Mouse (Mus musculus): Measurements from ENCODE around the gene Ntng1. TPM values are rescaled to one million over a fixed set of nuclear protein-coding genes. Genes with fewer than 3 reads are reported as not detected.

The Ntng1 gene
- polyA plus RNA-seq, 1 experiment, result 0.02 TPM

DNA sequence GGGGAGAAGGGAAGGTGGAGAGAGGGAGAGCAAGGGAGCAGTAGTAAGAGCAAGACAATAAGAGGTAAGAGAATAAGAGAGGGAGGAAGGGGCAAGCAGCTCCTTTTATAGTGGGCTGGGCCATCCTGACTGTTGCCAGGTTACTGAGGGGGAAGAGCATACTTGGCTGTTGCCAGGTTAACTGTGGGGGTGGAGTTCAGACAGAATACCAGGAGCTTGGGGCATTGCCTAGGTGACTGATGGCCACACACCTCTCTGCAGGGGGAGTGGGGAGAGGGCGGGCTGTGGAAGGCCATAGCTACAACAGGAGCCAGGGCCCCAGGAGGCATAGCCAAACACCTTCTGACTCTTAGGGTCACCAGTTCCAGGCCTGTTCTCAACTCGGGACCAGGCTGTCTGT, 166.2 kb downstream of the Ntng1 start:
- Histone ChIP-seq H3K79me2 (ENCODE audit: control insufficient read depth, insufficient read depth) (no peaks in the 10 kb centered on the region), H3K36me3 (ENCODE audit: control insufficient read depth, insufficient read depth) (no peaks in the 10 kb centered on the region), H3K4me3 (ENCODE audit: insufficient read depth, poor library complexity, severe bottlenecking) (no peak overlapping the region), H3ac (ENCODE audit: control insufficient read depth, insufficient read length, low read depth) (no peak overlapping the region), H3K79me3 (ENCODE audit: low read depth) (no peaks in the 10 kb centered on the region), H3K27me3 (ENCODE audit: control insufficient read depth, insufficient read depth, insufficient read length) (no peaks in the 10 kb centered on the region)
- no peak for TF ChIP-seq MAX (IDR thresholded peaks at IDR 0.05)
- TF ChIP-seq USF1 (IDR thresholded peaks at IDR 0.05; ENCODE audit: low read depth), result no peak
- TF ChIP-seq CTCF (IDR thresholded peaks at IDR 0.05; ENCODE audit: control insufficient read depth, insufficient read depth, insufficient read length), result no peak
- TF ChIP-seq MYOG (IDR thresholded peaks at IDR 0.05; ENCODE audit: control insufficient read depth, extremely low read depth, insufficient read length), result no peak
- TF ChIP-seq FOSL1 (IDR thresholded peaks at IDR 0.05; ENCODE audit: insufficient read depth, low read length, poor library complexity, severe bottlenecking), result no peak
- no peak for TF ChIP-seq MYOD1 (IDR thresholded peaks at IDR 0.05; ENCODE audit: control insufficient read depth, insufficient read length, low read depth)
- TF ChIP-seq CEBPB (IDR thresholded peaks at IDR 0.05; ENCODE audit: low read depth), result no peak

- no peak for TF ChIP-seq FOSL1 (IDR thresholded peaks at IDR 0.05; ENCODE audit: insufficient read depth, low read length, poor library complexity, severe bottlenecking)
- no peak for TF ChIP-seq MYOG (IDR thresholded peaks at IDR 0.05; ENCODE audit: control insufficient read depth, extremely low read depth, insufficient read length)
Observed at GRCm38 (mm10) chr3:109975106-109975505, 168.7 kb downstream of the Ntng1 start.

GRCm38 (mm10) chr3:109971465-109971864, 172.3 kb downstream of the Ntng1 start:
- no peak overlapping the region for H3K4me3 ChIP-seq (ENCODE audit: insufficient read depth, poor library complexity, severe bottlenecking)
- no peaks in the 10 kb centered on the region for H3K79me2 ChIP-seq (ENCODE audit: control insufficient read depth, insufficient read depth)
- H3ac ChIP-seq (ENCODE audit: control insufficient read depth, insufficient read length, low read depth), result no peak overlapping the region
- TF ChIP-seq MYOD1 (IDR thresholded peaks at IDR 0.05; ENCODE audit: control insufficient read depth, insufficient read length, low read depth) (no peak), CEBPB (IDR thresholded peaks at IDR 0.05; ENCODE audit: low read depth) (no peak), MYOG (IDR thresholded peaks at IDR 0.05; ENCODE audit: control insufficient read depth, extremely low read depth, insufficient read length) (no peak), MAX (IDR thresholded peaks at IDR 0.05) (no peak), FOSL1 (IDR thresholded peaks at IDR 0.05; ENCODE audit: insufficient read depth, low read length, poor library complexity, severe bottlenecking) (no peak), USF1 (IDR thresholded peaks at IDR 0.05; ENCODE audit: low read depth) (no peak), CTCF (IDR thresholded peaks at IDR 0.05; ENCODE audit: control insufficient read depth, insufficient read depth, insufficient read length) (no peak)
- no peaks in the 10 kb centered on the region for H3K79me3 ChIP-seq (ENCODE audit: low read depth)
- no peaks in the 10 kb centered on the region for H3K36me3 ChIP-seq (ENCODE audit: control insufficient read depth, insufficient read depth)
- no peaks in the 10 kb centered on the region for H3K27me3 ChIP-seq (ENCODE audit: control insufficient read depth, insufficient read depth, insufficient read length)

More at GRCm38 (mm10) chr3:109975106-109975505, 168.7 kb downstream of the Ntng1 start:
- no peaks in the 10 kb centered on the region for H3K36me3 ChIP-seq (ENCODE audit: control insufficient read depth, insufficient read depth)
- no peaks in the 10 kb centered on the region for H3K79me3 ChIP-seq (ENCODE audit: low read depth)
- H3K27me3 ChIP-seq (ENCODE audit: control insufficient read depth, insufficient read depth, insufficient read length), result no peaks in the 10 kb centered on the region
- no peaks in the 10 kb centered on the region for H3K79me2 ChIP-seq (ENCODE audit: control insufficient read depth, insufficient read depth)
- no peak overlapping the region for H3K4me3 ChIP-seq (ENCODE audit: insufficient read depth, poor library complexity, severe bottlenecking)
- no peak overlapping the region for H3ac ChIP-seq (ENCODE audit: control insufficient read depth, insufficient read length, low read depth)

- no peak for TF ChIP-seq MAX (IDR thresholded peaks at IDR 0.05)
- H3K36me3 ChIP-seq (ENCODE audit: control insufficient read depth, insufficient read depth), result no peaks in the 10 kb centered on the region
- no peaks in the 10 kb centered on the region for H3K79me2 ChIP-seq (ENCODE audit: control insufficient read depth, insufficient read depth)
- H3K4me3 ChIP-seq (ENCODE audit: insufficient read depth, poor library complexity, severe bottlenecking), result no peak overlapping the region
- H3K79me3 ChIP-seq (ENCODE audit: low read depth), result no peaks in the 10 kb centered on the region
- H3K27me3 ChIP-seq (ENCODE audit: control insufficient read depth, insufficient read depth, insufficient read length), result no peaks in the 10 kb centered on the region
- H3ac ChIP-seq (ENCODE audit: control insufficient read depth, insufficient read length, low read depth), result no peak overlapping the region
Observed at GRCm38 (mm10) chr3:109970181-109970580, 173.6 kb downstream of the Ntng1 start.

GRCm38 (mm10) chr3:109962631-109963030, 181.2 kb downstream of the Ntng1 start:
- no peak for TF ChIP-seq CTCF (IDR thresholded peaks at IDR 0.05; ENCODE audit: control insufficient read depth, insufficient read depth, insufficient read length)
- no peak for TF ChIP-seq MYOD1 (IDR thresholded peaks at IDR 0.05; ENCODE audit: control insufficient read depth, insufficient read length, low read depth)
- no peak for TF ChIP-seq USF1 (IDR thresholded peaks at IDR 0.05; ENCODE audit: low read depth)
- TF ChIP-seq MAX (IDR thresholded peaks at IDR 0.05), result no peak
- no peak for TF ChIP-seq MYOG (IDR thresholded peaks at IDR 0.05; ENCODE audit: control insufficient read depth, extremely low read depth, insufficient read length)
- TF ChIP-seq FOSL1 (IDR thresholded peaks at IDR 0.05; ENCODE audit: insufficient read depth, low read length, poor library complexity, severe bottlenecking), result no peak
- no peak for TF ChIP-seq CEBPB (IDR thresholded peaks at IDR 0.05; ENCODE audit: low read depth)
- Histone ChIP-seq H3K36me3 (ENCODE audit: control insufficient read depth, insufficient read depth) (no peaks in the 10 kb centered on the region), H3K27me3 (ENCODE audit: control insufficient read depth, insufficient read depth, insufficient read length) (no peaks in the 10 kb centered on the region), H3K79me3 (ENCODE audit: low read depth) (no peaks in the 10 kb centered on the region), H3ac (ENCODE audit: control insufficient read depth, insufficient read length, low read depth) (no peak overlapping the region), H3K79me2 (ENCODE audit: control insufficient read depth, insufficient read depth) (no peaks in the 10 kb centered on the region), H3K4me3 (ENCODE audit: insufficient read depth, poor library complexity, severe bottlenecking) (no peak overlapping the region)

- TF ChIP-seq USF1 (IDR thresholded peaks at IDR 0.05; ENCODE audit: low read depth) (no peak), FOSL1 (IDR thresholded peaks at IDR 0.05; ENCODE audit: insufficient read depth, low read length, poor library complexity, severe bottlenecking) (no peak), MYOG (IDR thresholded peaks at IDR 0.05; ENCODE audit: control insufficient read depth, extremely low read depth, insufficient read length) (no peak), CEBPB (IDR thresholded peaks at IDR 0.05; ENCODE audit: low read depth) (peak; percentile 54), MYOD1 (IDR thresholded peaks at IDR 0.05; ENCODE audit: control insufficient read depth, insufficient read length, low read depth) (no peak), MAX (IDR thresholded peaks at IDR 0.05) (no peak)
- Histone ChIP-seq H3K36me3 (ENCODE audit: control insufficient read depth, insufficient read depth) (no peaks in the 10 kb centered on the region), H3K79me3 (ENCODE audit: low read depth) (no peaks in the 10 kb centered on the region), H3K79me2 (ENCODE audit: control insufficient read depth, insufficient read depth) (no peaks in the 10 kb centered on the region), H3K27me3 (ENCODE audit: control insufficient read depth, insufficient read depth, insufficient read length) (no peaks in the 10 kb centered on the region), H3K4me3 (ENCODE audit: insufficient read depth, poor library complexity, severe bottlenecking) (no peak overlapping the region), H3ac (ENCODE audit: control insufficient read depth, insufficient read length, low read depth) (no peak overlapping the region)
Observed at GRCm38 (mm10) chr3:109942960-109943359, 200.9 kb downstream of the Ntng1 start.
